Mouse (Mus musculus): ENCODE measurements around the gene Tmem216. TPM values are rescaled to one million over a fixed set of nuclear protein-coding genes. Genes with fewer than 3 reads are reported as not detected.

Gene Tmem216
- polyA plus RNA-seq, 1 experiment from 2014 or later, result 46.6 TPM

GRCm38 (mm10) chr19:10520355-10520754, 35.7 kb downstream of the Tmem216 start:
- peaks cover 9% of the 10 kb centered on the region for H3K36me3 ChIP-seq (ENCODE audit: control insufficient read depth, insufficient read depth, low read length)
- no peaks in the 10 kb centered on the region for H3K27me3 ChIP-seq (replicated peaks; ENCODE audit: control insufficient read depth, insufficient read depth, low read length)

GRCm38 (mm10) chr19:10510759-10511330, 45.2 kb downstream of the Tmem216 start:
- Histone ChIP-seq H3K27me3 (replicated peaks; ENCODE audit: control insufficient read depth, insufficient read depth, low read length) (no peaks in the 10 kb centered on the region), H3K4me3 (ENCODE audit: low read length) (no peak overlapping the region), H3K9me3 (ENCODE audit: control insufficient read depth, low read length) (no peaks in the 10 kb centered on the region), H3K4me1 (ENCODE audit: control insufficient read depth, insufficient read depth, low read depth, low read length) (no peaks in the 10 kb centered on the region), H3K4me2 (ENCODE audit: low read length) (no peak overlapping the region), H3K27ac (ENCODE audit: low read depth, low read length) (no peak overlapping the region), H3K36me3 (ENCODE audit: control insufficient read depth, insufficient read depth, low read length) (peaks cover 16% of the 10 kb centered on the region), H3K9ac (ENCODE audit: low read depth, low read length) (no peak overlapping the region)
- 77% methylated on average over 6 of the region's 6 CpGs for WGBS
- no peak for ATAC-seq

More at GRCm38 (mm10) chr19:10520355-10520754, 35.7 kb downstream of the Tmem216 start:
- no peak overlapping the region for H3K9ac ChIP-seq (ENCODE audit: low read depth, low read length)
- H3K27ac ChIP-seq (ENCODE audit: low read depth, low read length), result no peak overlapping the region
- peaks cover 5% of the 10 kb centered on the region; the same call in 1 of the 2 replicates for H3K4me1 ChIP-seq (ENCODE audit: control insufficient read depth, insufficient read depth, low read depth, low read length)
- H3K4me2 ChIP-seq (ENCODE audit: low read length), result no peak overlapping the region
- no peak overlapping the region for H3K4me3 ChIP-seq (ENCODE audit: low read length)
- WGBS, result 56% methylated on average over 1 of the region's 1 CpGs
- no peaks in the 10 kb centered on the region for H3K9me3 ChIP-seq (ENCODE audit: control insufficient read depth, low read length)
- ATAC-seq, result no peak

- Histone ChIP-seq H3K4me2 (ENCODE audit: low read length) (no peak overlapping the region), H3K4me1 (ENCODE audit: control insufficient read depth, insufficient read depth, low read depth, low read length) (no peaks in the 10 kb centered on the region), H3K27me3 (replicated peaks; ENCODE audit: control insufficient read depth, insufficient read depth, low read length) (no peaks in the 10 kb centered on the region), H3K36me3 (ENCODE audit: control insufficient read depth, insufficient read depth, low read length) (peaks cover 7% of the 10 kb centered on the region), H3K9me3 (ENCODE audit: control insufficient read depth, low read length) (no peaks in the 10 kb centered on the region), H3K9ac (ENCODE audit: low read depth, low read length) (no peak overlapping the region), H3K27ac (ENCODE audit: low read depth, low read length) (no peak overlapping the region), H3K4me3 (ENCODE audit: low read length) (no peak overlapping the region)
- WGBS, result 6% methylated on average over 4 of the region's 4 CpGs
- peak; percentile 85 for ATAC-seq
Measured at GRCm38 (mm10) chr19:10502571-10502970, 53.5 kb downstream of the Tmem216 start.

GRCm38 (mm10) chr19:10500581-10500980, 55.5 kb downstream of the Tmem216 start:
- no peak for ATAC-seq
- 94% methylated on average over 8 of the region's 8 CpGs for WGBS
- no peak overlapping the region for H3K27ac ChIP-seq (ENCODE audit: low read depth, low read length)
- no peak overlapping the region for H3K4me3 ChIP-seq (ENCODE audit: low read length)
- peaks cover 2% of the 10 kb centered on the region; the same call in 1 of the 2 replicates for H3K4me1 ChIP-seq (ENCODE audit: control insufficient read depth, insufficient read depth, low read depth, low read length)
- no peaks in the 10 kb centered on the region for H3K27me3 ChIP-seq (replicated peaks; ENCODE audit: control insufficient read depth, insufficient read depth, low read length)
- no peaks in the 10 kb centered on the region for H3K9me3 ChIP-seq (ENCODE audit: control insufficient read depth, low read length)
- H3K9ac ChIP-seq (ENCODE audit: low read depth, low read length), result no peak overlapping the region
- peaks cover 4% of the 10 kb centered on the region for H3K36me3 ChIP-seq (ENCODE audit: control insufficient read depth, insufficient read depth, low read length)
- no peak overlapping the region for H3K4me2 ChIP-seq (ENCODE audit: low read length)

- ATAC-seq, result no peak
- Histone ChIP-seq H3K9ac (ENCODE audit: low read depth, low read length) (no peak overlapping the region), H3K4me3 (ENCODE audit: low read length) (no peak overlapping the region), H3K36me3 (ENCODE audit: control insufficient read depth, insufficient read depth, low read length) (peaks cover 4% of the 10 kb centered on the region), H3K9me3 (ENCODE audit: control insufficient read depth, low read length) (no peaks in the 10 kb centered on the region), H3K27ac (ENCODE audit: low read depth, low read length) (0 out of 2 replicates have a peak overlapping the region, but pooled peaks have one; percentile 13), H3K4me2 (ENCODE audit: low read length) (no peak overlapping the region), H3K27me3 (replicated peaks; ENCODE audit: control insufficient read depth, insufficient read depth, low read length) (no peaks in the 10 kb centered on the region), H3K4me1 (ENCODE audit: control insufficient read depth, insufficient read depth, low read depth, low read length) (peaks cover 2% of the 10 kb centered on the region; the same call in 1 of the 2 replicates)
- 52% methylated on average over 8 of the region's 8 CpGs for WGBS
Measured at GRCm38 (mm10) chr19:10497512-10498160, 58.4 kb downstream of the Tmem216 start.

- peaks cover 4% of the 10 kb centered on the region for H3K36me3 ChIP-seq (ENCODE audit: control insufficient read depth, insufficient read depth, low read length)
- 59% methylated on average over 2 of the region's 2 CpGs for WGBS
- no peak for ATAC-seq
- H3K9me3 ChIP-seq (ENCODE audit: control insufficient read depth, low read length), result no peaks in the 10 kb centered on the region
- H3K4me1 ChIP-seq (ENCODE audit: control insufficient read depth, insufficient read depth, low read depth, low read length), result peaks cover 2% of the 10 kb centered on the region; the same call in 1 of the 2 replicates
- 0 out of 2 replicates have a peak overlapping the region, but pooled peaks have one; percentile 14 for H3K27ac ChIP-seq (ENCODE audit: low read depth, low read length)
- H3K4me2 ChIP-seq (ENCODE audit: low read length), result no peak overlapping the region
- no peak overlapping the region for H3K9ac ChIP-seq (ENCODE audit: low read depth, low read length)
- no peak overlapping the region for H3K4me3 ChIP-seq (ENCODE audit: low read length)
- no peaks in the 10 kb centered on the region for H3K27me3 ChIP-seq (replicated peaks; ENCODE audit: control insufficient read depth, insufficient read depth, low read length)
Measured at GRCm38 (mm10) chr19:10496976-10497375, 59.1 kb downstream of the Tmem216 start.

- Histone ChIP-seq H3K4me1 (ENCODE audit: control insufficient read depth, insufficient read depth, low read depth, low read length) (peaks cover 2% of the 10 kb centered on the region; the same call in 1 of the 2 replicates), H3K9ac (ENCODE audit: low read depth, low read length) (no peak overlapping the region), H3K27ac (ENCODE audit: low read depth, low read length) (no peak overlapping the region), H3K9me3 (ENCODE audit: control insufficient read depth, low read length) (no peaks in the 10 kb centered on the region), H3K4me2 (ENCODE audit: low read length) (no peak overlapping the region), H3K36me3 (ENCODE audit: control insufficient read depth, insufficient read depth, low read length) (no peaks in the 10 kb centered on the region; the same call in 1 of the 2 replicates), H3K27me3 (replicated peaks; ENCODE audit: control insufficient read depth, insufficient read depth, low read length) (no peaks in the 10 kb centered on the region), H3K4me3 (ENCODE audit: low read length) (no peak overlapping the region)
- 92% methylated on average over 1 of the region's 1 CpGs for whole genome bisulfite sequencing
- ATAC-seq, result no peak
Measured at GRCm38 (mm10) chr19:10495670-10496069, 60.4 kb downstream of the Tmem216 start.

GRCm38 (mm10) chr19:10486264-10486738, 69.7 kb downstream of the Tmem216 start:
- H3K27me3 ChIP-seq (replicated peaks; ENCODE audit: control insufficient read depth, insufficient read depth, low read length), result no peaks in the 10 kb centered on the region
- H3K27ac ChIP-seq (ENCODE audit: low read depth, low read length), result no peak overlapping the region
- no peak overlapping the region for H3K4me2 ChIP-seq (ENCODE audit: low read length)
- no peaks in the 10 kb centered on the region for H3K36me3 ChIP-seq (ENCODE audit: control insufficient read depth, insufficient read depth, low read length)
- H3K9ac ChIP-seq (ENCODE audit: low read depth, low read length), result no peak overlapping the region
- 0 out of 2 replicates have a peak, but pooled peaks cover 3% of the 10 kb centered on the region for H3K4me1 ChIP-seq (ENCODE audit: control insufficient read depth, insufficient read depth, low read depth, low read length)
- no peak overlapping the region for H3K4me3 ChIP-seq (ENCODE audit: low read length)
- H3K9me3 ChIP-seq (ENCODE audit: control insufficient read depth, low read length), result no peaks in the 10 kb centered on the region
- WGBS, result 25% methylated on average over 9 of the region's 9 CpGs
- ATAC-seq, result peak; percentile 88

Data from hindbrain, embryonic 16.5 days (tissue).